Mouse (Mus musculus) bone marrow macrophage, adult 2 months (primary cell): ENCODE measurements around the gene Arid1b. TPM values are rescaled to one million over a fixed set of nuclear protein-coding genes. Genes with fewer than 3 reads are reported as not detected.

Source experiments
- H3K27ac ChIP-seq: 2 replicates; pipeline ENCODE4 v1.5.1; 2012; ENCODE audit warnings: low read depth, low read length; ENCODE audit not compliant: insufficient read depth
- H3K4me1 ChIP-seq: 2 replicates; pipeline ENCODE4 v1.6.1; 2012; ENCODE audit warnings: low read length; ENCODE audit not compliant: control insufficient read depth, insufficient read depth
- H3K4me3 ChIP-seq: 2 replicates; pipeline ENCODE4 v1.5.1; 2012; ENCODE audit warnings: mild to moderate bottlenecking, low read length, moderate library complexity; ENCODE audit not compliant: insufficient read depth
- CTCF ChIP-seq: IDR thresholded peaks from 2 replicates; pipeline ENCODE4 v1.5.1; 2012; ENCODE audit warnings: low read depth, mild to moderate bottlenecking, low read length, moderate library complexity
- POLR2A ChIP-seq: IDR thresholded peaks from 2 replicates; pipeline ENCODE4 v1.6.1; 2012; ENCODE audit warnings: mild to moderate bottlenecking, low read depth, low read length, borderline replicate concordance
- polyA plus RNA-seq: library from polyadenylated mRNA; stranded (reverse); fragments of >200 nt; gene quantifications from 2 replicates; pipeline ENCODE4 v1.2.4, GENCODE M21; 2012; ENCODE audit not compliant: missing spikeins, insufficient read depth, insufficient read length

The Arid1b gene
- polyA plus RNA-seq, 1 experiment, result 25.8 TPM

- Histone ChIP-seq H3K4me1 (peaks cover 17% of the 10 kb centered on the region), H3K4me3 (no peak overlapping the region), H3K27ac (no peak overlapping the region)
- TF ChIP-seq CTCF (no peak), POLR2A (no peak)
Measured at GRCm38 (mm10) chr17:5185501-5185900, 191.4 kb downstream of the Arid1b start.

- no peak overlapping the region for H3K4me3 ChIP-seq
- H3K27ac ChIP-seq, result no peak overlapping the region
- H3K4me1 ChIP-seq, result peaks cover 17% of the 10 kb centered on the region
- TF ChIP-seq POLR2A (no peak), CTCF (no peak)
Measured at GRCm38 (mm10) chr17:5187546-5187945, 193.4 kb downstream of the Arid1b start.

- H3K27ac ChIP-seq, result no peak overlapping the region
- TF ChIP-seq CTCF (no peak), POLR2A (no peak)
- H3K4me3 ChIP-seq, result no peak overlapping the region
- peaks cover 15% of the 10 kb centered on the region for H3K4me1 ChIP-seq
Measured at GRCm38 (mm10) chr17:5188400-5188799, 194.3 kb downstream of the Arid1b start.

GRCm38 (mm10) chr17:5189551-5190351 lies 195.6 kb downstream of the Arid1b start:
- Histone ChIP-seq H3K27ac (peak overlapping the region; percentile 100), H3K4me1 (peaks cover 26% of the 10 kb centered on the region), H3K4me3 (peak overlapping the region; percentile 83)
- TF ChIP-seq CTCF (no peak), POLR2A (peak; percentile 86)

- H3K4me1 ChIP-seq, result peaks cover 29% of the 10 kb centered on the region
- H3K27ac ChIP-seq, result peak overlapping the region; percentile 68
- TF ChIP-seq POLR2A (no peak), CTCF (no peak)
- peak overlapping the region; percentile 83 for H3K4me3 ChIP-seq
Measured at GRCm38 (mm10) chr17:5190367-5190766, 196.2 kb downstream of the Arid1b start.

- peaks cover 25% of the 10 kb centered on the region for H3K4me1 ChIP-seq
- TF ChIP-seq CTCF (no peak), POLR2A (no peak)
- H3K27ac ChIP-seq, result no peak overlapping the region
Measured at GRCm38 (mm10) chr17:5194157-5194916, 200.2 kb downstream of the Arid1b start.

GRCm38 (mm10) chr17:5195397-5195796 lies 201.3 kb downstream of the Arid1b start:
- Histone ChIP-seq H3K27ac (peak overlapping the region; percentile 83), H3K4me1 (peaks cover 25% of the 10 kb centered on the region), H3K4me3 (peak overlapping the region; percentile 72; the same call in 1 of the 2 replicates)
- no peak for TF ChIP-seq POLR2A
- TF ChIP-seq CTCF, result peak; percentile 57

More at GRCm38 (mm10) chr17:5194157-5194916, 200.2 kb downstream of the Arid1b start:
- H3K4me3 ChIP-seq, result no peak overlapping the region

GRCm38 (mm10) chr17:5196005-5196404 lies 201.9 kb downstream of the Arid1b start:
- peak overlapping the region; percentile 72 for H3K4me3 ChIP-seq
- TF ChIP-seq CTCF, result no peak
- TF ChIP-seq POLR2A, result no peak
- peaks cover 25% of the 10 kb centered on the region for H3K4me1 ChIP-seq
- H3K27ac ChIP-seq, result peak overlapping the region; percentile 83

- TF ChIP-seq POLR2A (no peak), CTCF (no peak)
- Histone ChIP-seq H3K4me1 (peaks cover 25% of the 10 kb centered on the region), H3K27ac (peak overlapping the region; percentile 56), H3K4me3 (peak overlapping the region; percentile 71)
Measured at GRCm38 (mm10) chr17:5196508-5196907, 202.4 kb downstream of the Arid1b start.

GRCm38 (mm10) chr17:5197083-5197482 lies 203.0 kb downstream of the Arid1b start:
- Histone ChIP-seq H3K4me3 (0 out of 2 replicates have a peak overlapping the region, but pooled peaks have one; percentile 0), H3K27ac (no peak overlapping the region), H3K4me1 (peaks cover 25% of the 10 kb centered on the region)
- TF ChIP-seq POLR2A, result no peak
- TF ChIP-seq CTCF, result no peak
